Mouse (Mus musculus) cerebellum, adult 2 months (tissue): ENCODE data around the gene Unc79. TPM values are rescaled to one million over a fixed set of nuclear protein-coding genes. Genes with fewer than 3 reads are reported as not detected.

Experiments used
- DNase-seq, 2 experiments: peaks; one replicate each; pipeline ENCODE4 v3.0.0; 2021
- H3K27ac ChIP-seq: fragments of 200-500 bp; 2 replicates; pipeline ENCODE4 v1.5.1; 2012; ENCODE audit warnings: low read length, control low read depth, inconsistent platforms; ENCODE audit not compliant: insufficient read depth
- H3K27me3 ChIP-seq: fragments of 200-500 bp; 2 replicates; pipeline ENCODE4 v1.6.1; 2012; ENCODE audit warnings: inconsistent platforms, mild to moderate bottlenecking, low read length, moderate library complexity; ENCODE audit not compliant: control insufficient read depth, insufficient read depth
- H3K4me1 ChIP-seq: fragments of 200-500 bp; 2 replicates; pipeline ENCODE4 v1.6.1; 2011; ENCODE audit warnings: low read length; ENCODE audit not compliant: control insufficient read depth, insufficient read depth
- H3K4me3 ChIP-seq: fragments of 200-500 bp; replicated peaks from 2 replicates; pipeline ENCODE3; 2011; ENCODE audit warnings: mild to moderate bottlenecking, low read depth, low read length, control low read depth; ENCODE audit not compliant: insufficient read depth
- CTCF ChIP-seq: fragments of 200-500 bp; IDR thresholded peaks from 2 replicates; pipeline ENCODE4 v1.5.1; 2011; ENCODE audit warnings: low read depth, mild to moderate bottlenecking, control low read depth, low read length, moderate library complexity, borderline replicate concordance; ENCODE audit not compliant: insufficient read depth
- POLR2A ChIP-seq: fragments of 200-500 bp; IDR thresholded peaks from 2 replicates; pipeline ENCODE4 v1.6.1; 2011; ENCODE audit warnings: low read length, control low read depth, borderline replicate concordance; ENCODE audit not compliant: insufficient read depth
- WGBS: fragments of 180-500 bp; shearing (Covaris S2); methylation state at CpG from one replicate; pipeline ENCODE4 v1.1.7; 2018; 5-methylcytosine and 5-hydroxymethylcytosine counted together
- polyA plus RNA-seq: library from polyadenylated mRNA; depleted of rRNA; stranded (reverse); fragments of >200 nt; gene quantifications from 2 replicates; pipeline ENCODE4 v1.2.3, GENCODE M21; 2012; rRNA removed

The Unc79 gene
- polyA plus RNA-seq = 26.1 and 28.2 TPM in 2 replicates

GRCm38 (mm10) chr12:102948778-102949394, at the start of gene Unc79:
Gene Unc79 (plus strand): TSS chr12:102948859.
- Histone ChIP-seq H3K27me3 (no peaks in the 10 kb centered on the region), H3K4me1 (no peaks in the 10 kb centered on the region), H3K27ac (peak within 1 kb of the TSS; percentile 69), H3K4me3 (peak within 1 kb of the TSS; percentile 76)
- peak; percentile 85 to 86 for DNase-seq
- TF ChIP-seq CTCF = no peak
- peak; percentile 25; the same call in 1 of the 2 replicates for TF ChIP-seq POLR2A
- under 1% methylated on average over 48 of the region's 48 CpGs for WGBS

- H3K27ac ChIP-seq = no peak within 1 kb of the TSS
- DNase-seq = no peak
- no peaks in the 10 kb centered on the region for H3K4me1 ChIP-seq
- 93% methylated on average over 17 of the region's 17 CpGs for WGBS
- no peak for TF ChIP-seq POLR2A
- TF ChIP-seq CTCF = no peak
- H3K27me3 ChIP-seq = no peaks in the 10 kb centered on the region
- H3K4me3 ChIP-seq = no peak within 1 kb of the TSS
Observed at GRCm38 (mm10) chr12:102899091-102899490, 49.6 kb upstream of the Unc79 start, which contains the start of gene Cox8c. Gene Cox8c (plus strand): TSS chr12:102899316.

GRCm38 (mm10) chr12:102908191-102908590, 40.5 kb upstream of the Unc79 start:
- no peak for TF ChIP-seq CTCF
- no peak for TF ChIP-seq POLR2A
- no peak overlapping the region for H3K27ac ChIP-seq
- H3K4me1 ChIP-seq = peaks cover 12% of the 10 kb centered on the region; the same call in 1 of the 2 replicates
- no peak overlapping the region for H3K4me3 ChIP-seq
- whole genome bisulfite sequencing = 5% methylated on average over 3 of the region's 3 CpGs
- peak; percentile 87 to 94 for DNase-seq
- no peaks in the 10 kb centered on the region for H3K27me3 ChIP-seq

GRCm38 (mm10) chr12:102916073-102916472, 32.6 kb upstream of the Unc79 start:
- no peak for DNase-seq
- TF ChIP-seq POLR2A = no peak
- TF ChIP-seq CTCF = no peak
- H3K27ac ChIP-seq = no peak overlapping the region
- H3K4me3 ChIP-seq = no peak overlapping the region
- H3K4me1 ChIP-seq = no peaks in the 10 kb centered on the region
- WGBS = 97% methylated on average over 2 of the region's 2 CpGs
- H3K27me3 ChIP-seq = no peaks in the 10 kb centered on the region; the same call in 1 of the 2 replicates

- Histone ChIP-seq H3K4me3 (no peak overlapping the region), H3K4me1 (no peaks in the 10 kb centered on the region), H3K27ac (no peak overlapping the region), H3K27me3 (no peaks in the 10 kb centered on the region)
- 86% methylated on average over 4 of the region's 4 CpGs for WGBS
- DNase-seq = no peak
- TF ChIP-seq POLR2A (no peak), CTCF (no peak)
Observed at GRCm38 (mm10) chr12:102929764-102930163, 18.9 kb upstream of the Unc79 start.

- no peaks in the 10 kb centered on the region for H3K4me1 ChIP-seq
- DNase-seq = no peak
- TF ChIP-seq CTCF (no peak), POLR2A (no peak)
- H3K27me3 ChIP-seq = no peaks in the 10 kb centered on the region
- 90% methylated on average over 1 of the region's 1 CpGs for WGBS
- no peak overlapping the region for H3K4me3 ChIP-seq
- no peak overlapping the region for H3K27ac ChIP-seq
Observed at GRCm38 (mm10) chr12:102930335-102930734, 18.3 kb upstream of the Unc79 start.

- Histone ChIP-seq H3K27ac (no peak overlapping the region), H3K4me3 (no peak overlapping the region), H3K27me3 (no peaks in the 10 kb centered on the region), H3K4me1 (no peaks in the 10 kb centered on the region)
- no peak for DNase-seq
- TF ChIP-seq CTCF (no peak), POLR2A (no peak)
- 92% methylated on average over 7 of the region's 7 CpGs for WGBS
Observed at GRCm38 (mm10) chr12:102930789-102931188, 17.9 kb upstream of the Unc79 start.

- no peaks in the 10 kb centered on the region for H3K4me1 ChIP-seq
- 59% methylated on average over 1 of the region's 1 CpGs for WGBS
- H3K27me3 ChIP-seq = no peaks in the 10 kb centered on the region
- H3K27ac ChIP-seq = no peak overlapping the region
- H3K4me3 ChIP-seq = no peak overlapping the region
- TF ChIP-seq CTCF (no peak), POLR2A (no peak)
- no peak for DNase-seq
Observed at GRCm38 (mm10) chr12:102935892-102936291, 12.8 kb upstream of the Unc79 start.
